Mouse (Mus musculus) liver, embryonic 15.5 days (tissue): ENCODE measurements around the gene Rnf208. TPM values are rescaled to one million over a fixed set of nuclear protein-coding genes. Genes with fewer than 3 reads are reported as not detected.

Source experiments
- ATAC-seq: fragments of 200-750 bp; cut with Nextera tagmentation; 2 replicates; pipeline ENCODE4 v1.8.0; 2017; ENCODE audit warnings: moderate number of reproducible peaks, mild to moderate bottlenecking, moderate library complexity; ENCODE audit not compliant: insufficient read depth
- H3K27ac ChIP-seq: fragments of 300-500 bp; sonication (generic); replicated peaks from 2 replicates; pipeline ENCODE4 v1.5.1; 2015; ENCODE audit warnings: mild to moderate bottlenecking, inconsistent platforms
- H3K27me3 ChIP-seq: fragments of 300-500 bp; sonication (generic); 2 replicates; pipeline ENCODE4 v1.6.1; 2015; ENCODE audit warnings: mild to moderate bottlenecking, inconsistent platforms
- H3K36me3 ChIP-seq: fragments of 300-500 bp; sonication (generic); replicated peaks from 2 replicates; pipeline ENCODE4 v1.6.1; 2015; ENCODE audit warnings: moderate library complexity, mild to moderate bottlenecking, inconsistent platforms
- H3K4me1 ChIP-seq: fragments of 300-500 bp; sonication (generic); replicated peaks from 2 replicates; pipeline ENCODE4 v1.6.1; 2015; ENCODE audit warnings: inconsistent platforms
- H3K4me2 ChIP-seq: fragments of 300-500 bp; sonication (generic); 2 replicates; pipeline ENCODE4 v1.6.1; 2015; ENCODE audit warnings: moderate library complexity, mild to moderate bottlenecking, inconsistent platforms
- H3K4me3 ChIP-seq: fragments of 300-500 bp; sonication (generic); replicated peaks from 2 replicates; pipeline ENCODE4 v1.5.1; 2015; ENCODE audit warnings: mild to moderate bottlenecking, inconsistent platforms
- H3K9ac ChIP-seq: fragments of 300-500 bp; sonication (generic); 2 replicates; pipeline ENCODE4 v1.6.1; 2015; ENCODE audit warnings: moderate library complexity, mild to moderate bottlenecking, inconsistent platforms
- H3K9me3 ChIP-seq: fragments of 300-500 bp; sonication (generic); replicated peaks from 2 replicates; pipeline ENCODE4 v1.6.1; 2016; ENCODE audit warnings: inconsistent platforms
- WGBS: fragments of 180-500 bp; shearing (Covaris S2); methylation state at CpG from one replicate; pipeline ENCODE4 v1.1.7; 2015; ENCODE audit warnings: mixed read lengths; ENCODE audit not compliant: insufficient replicate concordance; 5-methylcytosine and 5-hydroxymethylcytosine counted together
- polyA plus RNA-seq: library from polyadenylated mRNA; unstranded; fragments of >200 nt; fragmentation: Nextera tagmentation; extraction: Ambion mirVana; gene quantifications from 2 replicates; pipeline ENCODE4 v1.2.1, GENCODE M21; 2015

Rnf208 gene
- polyA plus RNA-seq, 1 experiment from 2014 or later = 0.31 TPM

DNA sequence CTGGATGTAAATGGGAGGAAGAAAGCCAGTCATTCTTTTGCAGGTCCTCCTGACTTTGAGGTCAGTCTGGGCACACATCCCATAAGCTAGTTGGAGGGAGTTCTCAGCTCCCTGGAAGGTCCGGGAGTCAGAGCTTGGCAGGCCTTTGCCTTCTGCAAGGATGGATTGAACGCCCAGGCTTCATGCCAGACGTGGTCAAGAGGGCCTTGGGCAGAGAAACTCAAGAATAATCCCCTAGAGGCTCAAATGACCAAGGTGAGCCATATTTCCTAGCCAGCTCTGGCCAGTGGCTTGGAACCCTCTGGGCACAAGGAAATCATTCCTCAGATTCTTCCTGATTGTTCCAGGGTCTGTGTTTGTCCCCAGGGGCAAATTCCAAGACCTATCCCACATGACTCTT lies 22.8 kb downstream of the Rnf208 start:
- no peak for ATAC-seq
- no peak overlapping the region for H3K9ac ChIP-seq
- no peaks in the 10 kb centered on the region for H3K9me3 ChIP-seq
- WGBS = 64% methylated on average over 3 of the region's 3 CpGs
- H3K4me3 ChIP-seq = no peak overlapping the region
- 0 out of 2 replicates have a peak, but pooled peaks cover 3% of the 10 kb centered on the region for H3K27me3 ChIP-seq
- H3K4me1 ChIP-seq = peaks cover 71% of the 10 kb centered on the region
- H3K4me2 ChIP-seq = peak overlapping the region; percentile 100
- peaks cover 23% of the 10 kb centered on the region for H3K36me3 ChIP-seq
- no peak overlapping the region for H3K27ac ChIP-seq

- WGBS = 46% methylated on average over 6 of the region's 6 CpGs
- Histone ChIP-seq H3K9ac (peak overlapping the region; percentile 41), H3K9me3 (no peaks in the 10 kb centered on the region), H3K27ac (peak overlapping the region; percentile 66), H3K4me1 (peaks cover 84% of the 10 kb centered on the region), H3K4me2 (peak overlapping the region; percentile 100), H3K36me3 (peaks cover 36% of the 10 kb centered on the region), H3K4me3 (peak overlapping the region; percentile 9; the same call in 1 of the 2 replicates), H3K27me3 (0 out of 2 replicates have a peak, but pooled peaks cover 3% of the 10 kb centered on the region)
- no peak for ATAC-seq
Observed at GRCm38 (mm10) chr2:25265897-25266656, 24.0 kb downstream of the Rnf208 start.

DNA sequence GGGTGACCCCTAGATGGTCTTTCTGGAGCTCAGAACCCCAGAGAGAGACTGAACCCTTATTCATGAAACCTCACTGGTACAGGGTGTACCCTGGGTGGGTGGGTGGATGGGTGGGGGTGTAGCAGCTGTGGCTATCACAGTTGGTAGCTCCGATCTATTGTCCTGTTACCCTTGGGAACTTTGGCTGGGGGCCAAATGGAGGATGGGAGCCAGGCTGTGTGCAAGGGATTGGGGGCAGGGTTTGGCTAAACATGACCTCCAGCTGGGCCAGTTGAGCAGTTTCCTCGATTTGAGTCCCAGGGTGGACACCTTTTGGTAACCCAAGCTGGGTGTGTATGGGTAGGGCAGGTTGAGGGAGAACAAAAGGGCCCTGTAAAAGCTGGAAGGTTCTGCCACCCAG lies 24.7 kb downstream of the Rnf208 start:
- peaks cover 39% of the 10 kb centered on the region for H3K36me3 ChIP-seq
- H3K27ac ChIP-seq = peak overlapping the region; percentile 66
- no peak overlapping the region for H3K4me3 ChIP-seq
- peak overlapping the region; percentile 100 for H3K4me2 ChIP-seq
- ATAC-seq = no peak
- no peak overlapping the region for H3K9ac ChIP-seq
- no peaks in the 10 kb centered on the region for H3K9me3 ChIP-seq
- H3K4me1 ChIP-seq = peaks cover 85% of the 10 kb centered on the region
- 36% methylated on average over 2 of the region's 2 CpGs for WGBS
- H3K27me3 ChIP-seq = 0 out of 2 replicates have a peak, but pooled peaks cover 3% of the 10 kb centered on the region

DNA sequence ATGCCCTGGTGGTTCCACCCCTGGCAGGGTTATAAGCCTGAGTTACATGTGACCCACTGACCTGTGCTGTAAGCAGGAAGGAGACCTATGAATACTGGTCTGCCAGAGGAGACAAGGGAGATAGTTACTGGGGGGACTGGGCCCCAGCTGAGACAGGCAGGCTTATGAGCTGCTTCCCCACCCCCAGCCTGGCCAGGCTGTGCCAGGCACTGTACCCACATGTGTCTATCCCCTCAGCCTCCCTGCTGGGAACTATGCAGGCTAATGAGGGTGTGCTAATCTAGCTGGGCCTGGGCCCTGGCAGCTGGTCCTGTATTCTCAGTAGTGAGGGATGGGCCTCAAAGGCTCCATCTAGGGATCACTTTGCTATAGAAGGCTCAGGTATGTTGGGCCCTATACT lies 25.2 kb downstream of the Rnf208 start:
- no peak for ATAC-seq
- Histone ChIP-seq H3K4me1 (peaks cover 81% of the 10 kb centered on the region), H3K9ac (no peak overlapping the region), H3K36me3 (peaks cover 39% of the 10 kb centered on the region), H3K4me2 (0 out of 2 replicates have a peak overlapping the region, but pooled peaks have one; percentile 100), H3K9me3 (no peaks in the 10 kb centered on the region), H3K27ac (peak overlapping the region; percentile 66), H3K27me3 (0 out of 2 replicates have a peak, but pooled peaks cover 3% of the 10 kb centered on the region), H3K4me3 (no peak overlapping the region)

DNA sequence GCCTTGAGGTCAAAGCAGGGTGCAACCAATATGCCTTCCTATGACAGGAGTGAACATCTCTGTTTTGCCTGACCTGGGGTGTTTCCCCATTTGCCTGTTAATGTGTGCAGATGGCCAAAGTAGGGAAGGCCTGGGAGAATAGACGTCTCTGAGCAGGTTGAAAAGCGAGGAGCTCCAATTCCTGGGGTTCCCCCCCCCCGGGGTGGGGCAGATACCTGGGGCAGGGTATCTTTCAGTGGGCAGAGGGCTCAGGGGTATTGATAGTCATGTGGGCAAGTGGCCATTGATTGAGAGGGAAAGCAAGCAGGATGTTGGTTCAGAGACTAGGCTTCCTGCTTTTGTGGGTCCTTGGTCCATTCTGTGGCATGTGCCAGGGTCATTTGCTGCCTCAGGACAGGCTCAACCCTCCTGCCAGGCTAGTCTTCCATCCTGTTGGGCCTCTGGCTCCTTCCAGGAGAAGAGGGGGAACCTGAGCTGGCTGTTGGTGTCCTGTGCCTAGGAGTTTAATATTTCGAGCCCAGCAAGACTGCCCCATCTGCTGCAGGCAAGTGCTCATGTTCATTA lies 25.8 kb downstream of the Rnf208 start:
- Histone ChIP-seq H3K9me3 (no peaks in the 10 kb centered on the region), H3K4me2 (no peak overlapping the region), H3K36me3 (peaks cover 39% of the 10 kb centered on the region), H3K27me3 (0 out of 2 replicates have a peak, but pooled peaks cover 3% of the 10 kb centered on the region), H3K9ac (no peak overlapping the region), H3K4me3 (no peak overlapping the region), H3K4me1 (peaks cover 79% of the 10 kb centered on the region), H3K27ac (peak overlapping the region; percentile 66)
- 67% methylated on average over 4 of the region's 4 CpGs for WGBS
- ATAC-seq = no peak

GRCm38 (mm10) chr2:25271827-25272511 lies 29.9 kb downstream of the Rnf208 start, which contains the start of the genes Ssna1 and Anapc2:
Gene Ssna1, minus strand, starts transcription at chr2:25272438.
Gene Anapc2, plus strand, starts transcription at chr2:25272478.
- peak within 1 kb of the TSS; percentile 97 for H3K4me3 ChIP-seq
- H3K27me3 ChIP-seq = no peaks in the 10 kb centered on the region
- peaks cover 77% of the 10 kb centered on the region for H3K36me3 ChIP-seq
- peak within 1 kb of the TSS; percentile 90 for H3K4me2 ChIP-seq
- H3K4me1 ChIP-seq = peaks cover 53% of the 10 kb centered on the region
- ATAC-seq = peak; percentile 93
- under 1% methylated on average over 55 of the region's 55 CpGs for WGBS
- H3K9me3 ChIP-seq = no peaks in the 10 kb centered on the region
- peak within 1 kb of the TSS; percentile 91 for H3K27ac ChIP-seq
- H3K9ac ChIP-seq = peak within 1 kb of the TSS; percentile 92

DNA sequence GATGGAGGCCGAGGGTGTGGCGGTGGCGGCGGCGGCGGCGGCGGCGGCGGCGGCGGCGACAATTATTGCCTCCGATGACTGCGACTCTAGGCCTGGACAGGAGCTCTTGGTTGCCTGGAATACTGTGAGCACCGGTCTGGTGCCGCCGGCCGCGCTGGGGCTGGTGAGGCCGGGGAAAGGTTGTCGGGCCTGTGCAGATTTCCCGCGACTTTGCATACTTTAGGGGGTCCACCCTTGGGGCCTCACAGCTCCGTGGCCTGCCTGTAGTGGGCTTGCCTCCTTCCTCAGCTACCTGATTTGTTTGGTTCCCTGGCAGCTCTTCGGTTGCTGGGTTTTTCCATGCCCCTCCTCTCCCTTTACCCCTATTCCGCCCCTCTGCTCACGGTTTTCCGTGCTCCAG lies 30.5 kb downstream of the Rnf208 start:
- peak overlapping the region; percentile 97 for H3K4me3 ChIP-seq
- H3K27ac ChIP-seq = peak overlapping the region; percentile 78
- peak; percentile 43 for ATAC-seq
- H3K27me3 ChIP-seq = no peaks in the 10 kb centered on the region
- H3K36me3 ChIP-seq = peaks cover 82% of the 10 kb centered on the region
- WGBS = under 1% methylated on average over 29 of the region's 29 CpGs
- no peaks in the 10 kb centered on the region for H3K9me3 ChIP-seq
- H3K4me2 ChIP-seq = peak overlapping the region; percentile 90
- H3K9ac ChIP-seq = peak overlapping the region; percentile 92
- H3K4me1 ChIP-seq = peaks cover 48% of the 10 kb centered on the region

DNA sequence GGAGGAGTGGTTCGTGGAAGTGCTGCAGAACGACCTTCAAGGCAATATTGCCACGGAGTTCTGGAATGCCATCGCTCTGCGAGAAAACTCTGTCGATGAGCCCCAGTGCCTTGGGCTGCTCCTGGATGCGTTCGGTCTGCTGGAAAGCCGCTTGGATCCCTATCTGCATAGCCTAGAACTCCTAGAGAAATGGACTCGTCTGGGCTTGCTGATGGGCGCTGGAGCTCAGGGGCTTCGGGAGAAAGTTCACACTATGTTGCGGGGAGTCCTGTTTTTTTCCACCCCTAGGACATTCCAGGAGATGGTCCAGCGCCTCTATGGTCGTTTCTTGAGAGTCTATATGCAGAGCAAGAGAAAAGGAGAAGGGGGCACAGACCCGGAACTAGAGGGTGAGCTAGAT lies 31.0 kb downstream of the Rnf208 start:
- Histone ChIP-seq H3K27me3 (no peaks in the 10 kb centered on the region), H3K36me3 (peaks cover 82% of the 10 kb centered on the region), H3K4me2 (peak overlapping the region; percentile 90), H3K4me1 (peaks cover 43% of the 10 kb centered on the region), H3K9me3 (no peaks in the 10 kb centered on the region), H3K27ac (peak overlapping the region; percentile 78; the same call in 1 of the 2 replicates), H3K4me3 (peak overlapping the region; percentile 97), H3K9ac (peak overlapping the region; percentile 92)
- ATAC-seq = no peak
- 28% methylated on average over 16 of the region's 16 CpGs for WGBS

- 50% methylated on average over 13 of the region's 13 CpGs for WGBS
- Histone ChIP-seq H3K36me3 (peaks cover 95% of the 10 kb centered on the region), H3K9me3 (no peaks in the 10 kb centered on the region), H3K27ac (no peak overlapping the region), H3K4me1 (peaks cover 2% of the 10 kb centered on the region), H3K27me3 (no peaks in the 10 kb centered on the region), H3K4me2 (no peak overlapping the region), H3K4me3 (no peak overlapping the region), H3K9ac (no peak overlapping the region)
- ATAC-seq = peak; percentile 57; the same call in 1 of the 2 replicates
Observed at GRCm38 (mm10) chr2:25278928-25279882, 37.1 kb downstream of the Rnf208 start.

DNA sequence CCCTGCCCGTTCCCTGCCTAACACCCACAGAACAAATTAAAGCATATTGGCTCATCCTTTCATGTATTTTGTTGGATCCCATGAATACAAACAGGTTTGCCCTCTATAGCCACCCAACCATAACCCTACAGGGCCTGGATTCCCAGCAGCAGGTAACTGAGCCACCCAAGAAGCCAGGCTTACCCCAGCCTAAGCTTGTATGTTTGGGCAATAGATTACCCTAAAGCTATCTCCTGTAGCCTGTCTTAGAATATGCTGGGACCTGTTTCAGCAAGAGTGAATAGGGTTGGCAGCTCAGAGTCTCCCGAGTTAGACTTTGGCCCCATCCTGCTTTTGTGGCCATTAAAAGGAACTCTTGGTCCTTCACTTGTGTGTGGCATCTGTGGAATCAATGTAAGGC lies 43.5 kb downstream of the Rnf208 start:
- H3K27ac ChIP-seq = no peak overlapping the region
- H3K36me3 ChIP-seq = peaks cover 50% of the 10 kb centered on the region
- no peak for ATAC-seq

More for the DNA sequence above, 43.5 kb downstream of the Rnf208 start:
- Histone ChIP-seq H3K4me3 (no peak overlapping the region), H3K27me3 (peaks cover 28% of the 10 kb centered on the region), H3K4me2 (no peak overlapping the region), H3K9me3 (no peaks in the 10 kb centered on the region), H3K4me1 (peaks cover 16% of the 10 kb centered on the region), H3K9ac (no peak overlapping the region)
- WGBS = 72% methylated on average over 2 of the region's 2 CpGs
